Mouse (Mus musculus) C2C12 (cell line): ENCODE measurements around the gene Use1.

ENCODE experiments used
- CEBPB ChIP-seq: IDR thresholded peaks from one replicate; pipeline ENCODE4 v1.6.1; 2011; ENCODE audit warnings: low read depth, mild to moderate bottlenecking, control low read depth, moderate library complexity
- CTCF ChIP-seq: IDR thresholded peaks from one replicate; pipeline ENCODE4 v1.5.1; 2011; ENCODE audit not compliant: control insufficient read depth, insufficient read depth, insufficient read length

GRCm38 (mm10) chr8:71380178-71381171 lies 13.8 kb downstream of the Use1 start:
- TF ChIP-seq CTCF (no peak), CEBPB (no peak)
